Mouse (Mus musculus) liver, embryonic 15.5 days (tissue): Measurements from ENCODE around the gene Zrsr1. TPM values are rescaled to one million over a fixed set of nuclear protein-coding genes. Genes with fewer than 3 reads are reported as not detected.

Source experiments
- ATAC-seq: fragments of 200-750 bp; cut with Nextera tagmentation; 2 replicates; pipeline ENCODE4 v1.8.0; 2017; ENCODE audit warnings: moderate number of reproducible peaks, mild to moderate bottlenecking, moderate library complexity; ENCODE audit not compliant: insufficient read depth
- H3K27ac ChIP-seq: fragments of 300-500 bp; sonication (generic); replicated peaks from 2 replicates; pipeline ENCODE4 v1.5.1; 2015; ENCODE audit warnings: mild to moderate bottlenecking, inconsistent platforms
- H3K27me3 ChIP-seq: fragments of 300-500 bp; sonication (generic); 2 replicates; pipeline ENCODE4 v1.6.1; 2015; ENCODE audit warnings: mild to moderate bottlenecking, inconsistent platforms
- H3K36me3 ChIP-seq: fragments of 300-500 bp; sonication (generic); replicated peaks from 2 replicates; pipeline ENCODE4 v1.6.1; 2015; ENCODE audit warnings: moderate library complexity, mild to moderate bottlenecking, inconsistent platforms
- H3K4me1 ChIP-seq: fragments of 300-500 bp; sonication (generic); replicated peaks from 2 replicates; pipeline ENCODE4 v1.6.1; 2015; ENCODE audit warnings: inconsistent platforms
- H3K4me2 ChIP-seq: fragments of 300-500 bp; sonication (generic); 2 replicates; pipeline ENCODE4 v1.6.1; 2015; ENCODE audit warnings: moderate library complexity, mild to moderate bottlenecking, inconsistent platforms
- H3K4me3 ChIP-seq: fragments of 300-500 bp; sonication (generic); replicated peaks from 2 replicates; pipeline ENCODE4 v1.5.1; 2015; ENCODE audit warnings: mild to moderate bottlenecking, inconsistent platforms
- H3K9ac ChIP-seq: fragments of 300-500 bp; sonication (generic); 2 replicates; pipeline ENCODE4 v1.6.1; 2015; ENCODE audit warnings: moderate library complexity, mild to moderate bottlenecking, inconsistent platforms
- H3K9me3 ChIP-seq: fragments of 300-500 bp; sonication (generic); replicated peaks from 2 replicates; pipeline ENCODE4 v1.6.1; 2016; ENCODE audit warnings: inconsistent platforms
- WGBS: fragments of 180-500 bp; shearing (Covaris S2); methylation state at CpG from one replicate; pipeline ENCODE4 v1.1.7; 2015; ENCODE audit warnings: mixed read lengths; ENCODE audit not compliant: insufficient replicate concordance; 5-methylcytosine and 5-hydroxymethylcytosine counted together
- polyA plus RNA-seq: library from polyadenylated mRNA; unstranded; fragments of >200 nt; fragmentation: Nextera tagmentation; extraction: Ambion mirVana; gene quantifications from 2 replicates; pipeline ENCODE4 v1.2.1, GENCODE M21; 2015

Zrsr1 gene
- polyA plus RNA-seq, 1 experiment from 2014 or later, result 2.6 TPM

DNA sequence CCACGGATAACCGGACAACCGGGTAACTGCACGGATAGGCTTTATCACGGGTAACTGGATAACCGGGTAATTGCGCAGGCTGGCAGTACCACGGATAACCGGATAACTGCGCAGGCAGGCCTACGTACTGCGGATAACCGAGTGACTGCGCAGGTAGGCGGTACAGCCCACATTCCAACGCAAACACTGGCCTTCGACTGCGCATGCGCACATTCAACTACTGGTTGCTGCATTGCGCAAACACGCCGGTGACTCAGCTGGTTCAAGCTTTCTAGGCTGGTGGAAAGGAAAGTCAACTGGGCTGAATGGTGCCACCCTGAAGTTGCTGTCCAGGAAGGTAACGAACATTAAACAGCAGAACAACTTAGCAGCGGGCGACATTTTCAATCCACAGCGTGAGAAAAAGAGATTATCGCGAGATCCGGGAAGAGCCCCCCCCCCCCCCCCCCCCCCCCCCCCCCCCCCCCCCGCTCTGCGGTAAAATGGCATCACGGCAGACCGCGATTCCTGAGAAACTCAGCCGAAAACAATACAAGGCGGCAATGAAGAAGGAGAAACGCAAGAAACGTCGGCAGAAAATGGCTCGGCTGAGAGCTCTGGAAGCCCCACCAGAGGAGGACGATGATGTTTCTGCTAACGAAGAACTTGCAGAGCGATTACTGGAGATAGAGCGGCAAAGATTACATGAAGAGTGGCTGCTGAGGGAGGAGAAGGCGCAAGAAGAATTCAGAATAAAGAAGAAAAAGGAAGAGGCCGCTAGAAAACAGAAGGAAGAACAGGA lies 1.1 kb downstream of the Zrsr1 start:
- peak overlapping the region; percentile 68 for H3K9ac ChIP-seq
- peak overlapping the region; percentile 66 for H3K4me3 ChIP-seq
- peak overlapping the region; percentile 72 for H3K4me2 ChIP-seq
- H3K9me3 ChIP-seq, result no peaks in the 10 kb centered on the region
- peak; percentile 53 for ATAC-seq
- H3K27me3 ChIP-seq, result no peaks in the 10 kb centered on the region
- H3K27ac ChIP-seq, result peak overlapping the region; percentile 97
- H3K36me3 ChIP-seq, result peaks cover 21% of the 10 kb centered on the region
- WGBS, result 52% methylated on average over 45 of the region's 46 CpGs
- peaks cover 25% of the 10 kb centered on the region for H3K4me1 ChIP-seq

GRCm38 (mm10) chr11:22973599-22973998 lies 1.8 kb downstream of the Zrsr1 start:
- Histone ChIP-seq H3K27ac (peak overlapping the region; percentile 97), H3K4me3 (peak overlapping the region; percentile 66)
- 42% methylated on average over 14 of the region's 14 CpGs for WGBS

DNA sequence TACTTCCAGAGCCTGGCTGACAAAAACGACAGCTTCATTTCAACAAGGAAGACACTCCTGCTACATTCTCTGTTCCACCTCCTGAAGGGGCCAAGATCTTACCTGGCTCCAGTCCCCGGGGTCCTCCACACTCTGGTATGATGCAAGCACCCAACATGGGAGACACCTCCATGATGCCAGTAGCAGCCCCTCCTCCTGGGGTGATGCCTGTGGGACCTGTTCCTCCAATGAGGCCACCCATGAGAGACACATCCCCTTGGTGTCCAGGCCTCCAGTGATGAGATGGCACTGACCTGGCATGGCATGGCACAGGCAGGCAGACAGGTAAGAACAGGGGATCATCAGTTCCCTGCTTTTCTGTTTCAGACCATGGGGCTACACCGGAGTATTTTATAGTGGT lies 6.4 kb downstream of the Zrsr1 start:
- H3K4me1 ChIP-seq, result peaks cover 48% of the 10 kb centered on the region
- H3K36me3 ChIP-seq, result peaks cover 42% of the 10 kb centered on the region
- ATAC-seq, result no peak
- H3K4me3 ChIP-seq, result no peak overlapping the region
- no peaks in the 10 kb centered on the region for H3K27me3 ChIP-seq
- 87% methylated on average over 3 of the region's 3 CpGs for WGBS
- H3K9ac ChIP-seq, result no peak overlapping the region
- no peaks in the 10 kb centered on the region for H3K9me3 ChIP-seq
- H3K4me2 ChIP-seq, result peak overlapping the region; percentile 66; the same call in 1 of the 2 replicates
- no peak overlapping the region for H3K27ac ChIP-seq

More at GRCm38 (mm10) chr11:22973599-22973998, 1.8 kb downstream of the Zrsr1 start:
- peaks cover 26% of the 10 kb centered on the region for H3K36me3 ChIP-seq
- H3K4me2 ChIP-seq, result peak overlapping the region; percentile 61
- no peaks in the 10 kb centered on the region for H3K9me3 ChIP-seq
- no peak for ATAC-seq
- peaks cover 29% of the 10 kb centered on the region for H3K4me1 ChIP-seq
- H3K9ac ChIP-seq, result peak overlapping the region; percentile 68
- no peaks in the 10 kb centered on the region for H3K27me3 ChIP-seq

DNA sequence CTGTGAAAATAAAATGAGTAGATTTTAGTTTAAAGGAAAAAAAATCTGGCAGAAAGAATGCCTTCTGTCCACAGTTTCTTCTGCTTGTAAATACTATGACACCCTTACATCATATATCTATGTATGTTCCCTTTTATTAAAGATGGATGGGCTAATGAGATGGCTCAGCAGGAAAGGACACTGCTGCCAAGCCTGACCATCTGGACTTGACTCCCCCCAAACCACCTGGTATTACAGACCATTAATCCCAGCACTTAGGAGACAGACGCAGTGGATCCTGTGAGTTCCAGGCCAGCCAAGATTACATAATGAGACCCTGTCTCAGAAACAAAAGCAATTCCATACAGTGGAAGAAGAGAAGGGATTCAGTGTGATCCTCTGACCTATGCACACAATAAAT lies 6.9 kb downstream of the Zrsr1 start:
- peaks cover 50% of the 10 kb centered on the region for H3K4me1 ChIP-seq
- H3K36me3 ChIP-seq, result peaks cover 42% of the 10 kb centered on the region
- H3K4me2 ChIP-seq, result no peak overlapping the region
- H3K27me3 ChIP-seq, result no peaks in the 10 kb centered on the region
- H3K9ac ChIP-seq, result no peak overlapping the region
- H3K4me3 ChIP-seq, result no peak overlapping the region
- ATAC-seq, result no peak
- 76% methylated on average over 1 of the region's 1 CpGs for WGBS
- H3K27ac ChIP-seq, result no peak overlapping the region
- H3K9me3 ChIP-seq, result no peaks in the 10 kb centered on the region

DNA sequence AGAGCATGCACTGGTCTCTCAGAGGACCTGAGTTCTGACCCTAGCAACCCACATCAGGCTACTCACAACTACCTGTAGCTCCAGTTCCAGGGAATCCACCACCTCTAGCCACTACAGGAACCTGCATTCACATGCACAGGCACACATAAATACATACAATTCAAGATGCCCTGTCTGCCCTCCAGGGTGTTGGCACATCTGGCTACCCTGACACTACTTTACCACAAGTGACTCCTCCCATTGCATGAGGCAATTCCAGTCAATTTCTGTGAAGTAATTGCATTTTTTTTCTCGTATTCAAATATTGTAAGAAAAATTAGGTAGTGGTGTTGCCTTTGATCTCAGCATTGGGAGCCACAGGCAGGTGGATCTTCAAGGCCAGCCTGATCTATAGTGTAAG lies 7.4 kb downstream of the Zrsr1 start:
- WGBS, result 52% methylated on average over 1 of the region's 1 CpGs
- Histone ChIP-seq H3K27ac (no peak overlapping the region), H3K9me3 (no peaks in the 10 kb centered on the region), H3K4me2 (no peak overlapping the region), H3K36me3 (peaks cover 42% of the 10 kb centered on the region), H3K4me1 (peaks cover 50% of the 10 kb centered on the region), H3K9ac (no peak overlapping the region), H3K4me3 (no peak overlapping the region), H3K27me3 (no peaks in the 10 kb centered on the region)
- no peak for ATAC-seq

DNA sequence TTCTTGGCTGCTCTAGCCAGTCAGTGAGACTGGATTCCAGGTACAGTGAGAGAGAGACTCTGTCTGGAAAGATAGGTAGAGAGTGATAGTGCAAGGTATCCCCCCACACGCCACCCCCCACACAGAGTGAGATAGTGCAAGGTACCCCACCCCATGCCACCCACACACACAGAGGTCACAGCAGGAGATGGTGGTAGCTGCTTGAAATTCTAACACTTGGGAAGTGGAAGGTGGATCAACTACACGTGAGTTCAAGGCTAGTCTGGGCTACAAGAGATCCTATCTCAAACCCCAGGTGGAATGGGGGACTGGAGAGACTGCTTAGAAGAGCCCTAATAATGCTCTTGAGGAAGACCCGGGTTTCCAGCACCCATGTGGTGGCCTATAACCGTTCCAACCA lies 9.2 kb downstream of the Zrsr1 start:
- no peaks in the 10 kb centered on the region for H3K9me3 ChIP-seq
- peaks cover 45% of the 10 kb centered on the region for H3K4me1 ChIP-seq
- peak overlapping the region; percentile 83 for H3K4me3 ChIP-seq
- no peak for ATAC-seq
- WGBS, result 15% methylated on average over 4 of the region's 4 CpGs
- H3K27me3 ChIP-seq, result no peaks in the 10 kb centered on the region
- peak overlapping the region; percentile 83 for H3K4me2 ChIP-seq
- H3K27ac ChIP-seq, result peak overlapping the region; percentile 99
- H3K36me3 ChIP-seq, result peaks cover 40% of the 10 kb centered on the region
- peak overlapping the region; percentile 83 for H3K9ac ChIP-seq

DNA sequence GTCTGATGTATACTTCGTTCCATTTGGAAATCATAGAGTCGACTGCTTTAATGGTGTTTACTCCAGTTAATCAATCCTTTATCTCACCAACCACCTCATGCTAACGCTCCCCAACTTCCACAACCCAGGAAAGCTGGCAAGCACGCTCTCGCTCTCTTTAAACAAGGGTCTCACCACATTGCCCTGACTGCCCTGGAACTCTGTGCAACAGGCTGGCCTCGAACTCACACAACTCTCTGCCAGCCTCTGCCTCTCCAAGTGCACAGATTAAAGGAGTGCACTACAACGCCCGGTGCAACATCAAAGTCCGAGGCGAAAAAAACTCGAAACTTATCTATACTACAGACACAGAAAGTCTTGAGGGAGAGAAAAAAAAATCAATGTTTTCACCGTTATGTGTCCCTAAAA lies 9.7 kb downstream of the Zrsr1 start:
- Histone ChIP-seq H3K4me1 (peaks cover 41% of the 10 kb centered on the region), H3K4me2 (peak overlapping the region; percentile 83), H3K4me3 (peak overlapping the region; percentile 83), H3K9ac (peak overlapping the region; percentile 83), H3K27ac (peak overlapping the region; percentile 99), H3K27me3 (no peaks in the 10 kb centered on the region), H3K9me3 (no peaks in the 10 kb centered on the region), H3K36me3 (peaks cover 35% of the 10 kb centered on the region)
- peak; percentile 35 for ATAC-seq
- WGBS, result 1% methylated on average over 12 of the region's 12 CpGs

DNA sequence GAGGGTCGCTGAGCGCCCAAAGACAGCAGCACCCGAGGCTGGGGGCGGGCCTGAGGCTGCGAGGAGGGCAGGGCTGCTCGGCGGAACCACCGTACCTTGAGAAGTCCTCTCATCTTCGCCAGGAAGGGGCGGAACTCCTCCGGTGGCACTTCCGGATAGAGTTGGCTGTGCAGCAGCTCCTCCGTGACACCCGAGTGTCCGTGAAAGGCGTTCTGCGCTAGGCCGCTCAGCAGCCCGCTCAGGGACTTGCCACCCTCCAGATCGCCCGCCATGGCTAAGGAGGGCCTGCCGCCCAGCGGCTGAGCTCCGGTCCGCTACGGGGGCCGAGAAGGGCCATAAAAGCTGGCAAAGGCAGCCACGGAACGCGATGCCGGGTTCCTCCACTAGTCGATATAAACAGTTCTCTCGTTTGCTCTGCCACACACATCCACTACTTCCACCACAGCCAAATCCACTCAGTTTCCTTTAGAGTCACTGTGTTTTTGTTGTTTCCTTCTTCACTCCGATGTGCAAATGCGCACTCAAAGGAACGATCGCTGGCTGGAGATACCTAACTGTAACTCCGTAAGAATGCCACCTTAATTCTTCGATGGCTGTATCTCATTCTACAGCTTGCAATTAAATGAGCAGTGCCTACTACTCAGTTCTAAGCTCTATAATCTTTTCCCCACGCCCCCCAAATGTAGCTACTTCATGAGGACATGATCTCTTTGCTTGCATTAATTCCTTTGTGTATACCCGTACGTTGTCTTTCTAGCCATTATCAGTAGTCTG lies 10.4 kb downstream of the Zrsr1 start, which contains the start of the genes Gm28048 and Commd1:
Gene Gm28048, minus strand, starts transcription at position 107 of the 774 bp plus-strand sequence.
Gene Commd1, minus strand, starts transcription at position 399 of the 774 bp plus-strand sequence.
- ATAC-seq, result peak; percentile 90
- Histone ChIP-seq H3K36me3 (peaks cover 29% of the 10 kb centered on the region), H3K9ac (peak within 1 kb of the TSS; percentile 83), H3K4me1 (peaks cover 39% of the 10 kb centered on the region), H3K27me3 (no peaks in the 10 kb centered on the region), H3K9me3 (no peaks in the 10 kb centered on the region), H3K27ac (peak within 1 kb of the TSS; percentile 99), H3K4me2 (peak within 1 kb of the TSS; percentile 83), H3K4me3 (peak within 1 kb of the TSS; percentile 83)
- 2% methylated on average over 42 of the region's 42 CpGs for WGBS

GRCm38 (mm10) chr11:22982846-22983245 lies 11.0 kb downstream of the Zrsr1 start:
- Histone ChIP-seq H3K4me3 (peak overlapping the region; percentile 83; the same call in 1 of the 2 replicates), H3K4me1 (peaks cover 41% of the 10 kb centered on the region), H3K36me3 (peaks cover 22% of the 10 kb centered on the region), H3K9ac (no peak overlapping the region), H3K9me3 (no peaks in the 10 kb centered on the region), H3K27me3 (no peaks in the 10 kb centered on the region), H3K27ac (no peak overlapping the region), H3K4me2 (peak overlapping the region; percentile 83)
- WGBS, result 66% methylated on average over 6 of the region's 6 CpGs
- ATAC-seq, result no peak

- no peak overlapping the region for H3K27ac ChIP-seq
- WGBS, result 65% methylated on average over 3 of the region's 3 CpGs
Observed at GRCm38 (mm10) chr11:22985510-22985909, 13.7 kb downstream of the Zrsr1 start.

GRCm38 (mm10) chr11:22987357-22987756 lies 15.6 kb downstream of the Zrsr1 start:
- Histone ChIP-seq H3K9ac (no peak overlapping the region), H3K27me3 (no peaks in the 10 kb centered on the region), H3K36me3 (no peaks in the 10 kb centered on the region), H3K4me2 (no peak overlapping the region), H3K9me3 (no peaks in the 10 kb centered on the region), H3K4me3 (no peak overlapping the region), H3K27ac (no peak overlapping the region), H3K4me1 (peaks cover 33% of the 10 kb centered on the region)
- WGBS, result 46% methylated on average over 2 of the region's 2 CpGs
- ATAC-seq, result no peak

More at GRCm38 (mm10) chr11:22985510-22985909, 13.7 kb downstream of the Zrsr1 start:
- Histone ChIP-seq H3K9me3 (no peaks in the 10 kb centered on the region), H3K4me2 (no peak overlapping the region), H3K4me1 (peaks cover 35% of the 10 kb centered on the region), H3K4me3 (no peak overlapping the region), H3K27me3 (no peaks in the 10 kb centered on the region), H3K9ac (no peak overlapping the region), H3K36me3 (no peaks in the 10 kb centered on the region)
- ATAC-seq, result no peak
